ENCODE assay signal across 32 mouse cellular contexts in genomic region chr3:6757562-6757961, GRCm38 (mm10).
"Had no signal": no experiment of that assay in that cellular context is flagged by ENCODE, and none has a peak within 500 bp of the region (broad histone marks: within the 10 kb centered on the region; RNA-seq: fewer than 3 reads in every experiment).

No protein-coding gene starts in this region.

- H3K4me2 ChIP-seq: limb, embryonic 12.5 days; limb, embryonic 13.5 days; limb, embryonic 15.5 days; liver, embryonic 11.5 days; liver, embryonic 12.5 days; liver, embryonic 13.5 days; liver, embryonic 15.5 days; lung, embryonic 14.5 days; lung, embryonic 15.5 days; midbrain, embryonic 11.5 days; midbrain, embryonic 12.5 days; midbrain, embryonic 13.5 days; midbrain, embryonic 15.5 days; neural tube, embryonic 12.5 days had no signal

- H3K4me1 ChIP-seq: limb, embryonic 10.5 days; limb, embryonic 12.5 days; limb, embryonic 13.5 days; limb, embryonic 15.5 days; liver, embryonic 12.5 days; liver, embryonic 13.5 days; liver, embryonic 15.5 days; lung, embryonic 15.5 days; megakaryocyte, embryonic 14.5 days; midbrain, embryonic 10.5 days; midbrain, embryonic 12.5 days; midbrain, embryonic 13.5 days; midbrain, embryonic 15.5 days; neural tube, embryonic 12.5 days had no signal

- H3K4me3 ChIP-seq: limb, embryonic 10.5 days; limb, embryonic 12.5 days; limb, embryonic 13.5 days; limb, embryonic 15.5 days; liver, embryonic 12.5 days; liver, embryonic 13.5 days; liver, embryonic 15.5 days; lung, embryonic 15.5 days; megakaryocyte, embryonic 14.5 days; midbrain, embryonic 10.5 days; midbrain, embryonic 12.5 days; midbrain, embryonic 13.5 days; midbrain, embryonic 15.5 days; myocyte; neural tube, embryonic 12.5 days had no signal

- H3K27ac ChIP-seq: limb, embryonic 10.5 days; limb, embryonic 12.5 days; limb, embryonic 13.5 days; limb, embryonic 15.5 days; liver, embryonic 12.5 days; liver, embryonic 13.5 days; liver, embryonic 14.5 days; liver, embryonic 15.5 days; lung, embryonic 15.5 days; macrophage; midbrain, embryonic 10.5 days; midbrain, embryonic 12.5 days; midbrain, embryonic 13.5 days; midbrain, embryonic 15.5 days; neural tube, embryonic 12.5 days had no signal

- H3K27me3 ChIP-seq: limb, embryonic 12.5 days; limb, embryonic 13.5 days; limb, embryonic 15.5 days; liver, embryonic 12.5 days; liver, embryonic 13.5 days; liver, embryonic 15.5 days; lung, embryonic 15.5 days; megakaryocyte, embryonic 14.5 days; midbrain, embryonic 12.5 days; midbrain, embryonic 13.5 days; midbrain, embryonic 15.5 days; neural tube, embryonic 12.5 days had no signal

- DNase-seq: left cerebral cortex, postnatal 4 days; liver; liver, embryonic 13.5 days; liver, postnatal 0 days; lung, adult 18-20 months; lung, adult 2 months; lung, embryonic 14.5 days; lung, postnatal 10 days; lung, postnatal 14 days; lung, postnatal 36 days; lung, postnatal 4 days; midbrain, embryonic 14.5 days had no signal

- ATAC-seq: liver, embryonic 12.5 days; liver, postnatal 0 days; lung, postnatal 0 days; midbrain, embryonic 13.5 days; midbrain, embryonic 15.5 days; midbrain, embryonic 16.5 days had no signal

- H3K9me3 ChIP-seq: limb, embryonic 10.5 days; limb, embryonic 12.5 days; limb, embryonic 13.5 days; limb, embryonic 15.5 days; liver, embryonic 12.5 days; liver, embryonic 13.5 days; liver, embryonic 15.5 days; lung, embryonic 15.5 days; megakaryocyte, embryonic 14.5 days; midbrain, embryonic 10.5 days; midbrain, embryonic 12.5 days; midbrain, embryonic 13.5 days; midbrain, embryonic 15.5 days; neural tube, embryonic 12.5 days had no signal

- H3K9ac ChIP-seq: limb, embryonic 12.5 days; limb, embryonic 13.5 days; limb, embryonic 15.5 days; liver, embryonic 12.5 days; liver, embryonic 13.5 days; liver, embryonic 14.5 days; liver, embryonic 15.5 days; liver, postnatal 0 days; lung, embryonic 14.5 days; lung, embryonic 15.5 days; midbrain, embryonic 12.5 days; midbrain, embryonic 13.5 days; midbrain, embryonic 15.5 days; neural tube, embryonic 12.5 days had no signal

- H3K36me3 ChIP-seq: limb, embryonic 10.5 days; limb, embryonic 12.5 days; limb, embryonic 13.5 days; limb, embryonic 15.5 days; liver, embryonic 12.5 days; liver, embryonic 13.5 days; liver, embryonic 15.5 days; lung, embryonic 15.5 days; midbrain, embryonic 10.5 days; midbrain, embryonic 12.5 days; midbrain, embryonic 13.5 days; midbrain, embryonic 15.5 days; neural tube, embryonic 12.5 days had no signal
